Mouse (Mus musculus) bone marrow, adult 2 months (tissue): Measurements from ENCODE around the gene Acad12.

Experiments used
- CTCF ChIP-seq: fragments of 200-500 bp; IDR thresholded peaks from 2 replicates; pipeline ENCODE4 v1.5.1; 2011; ENCODE audit warnings: low read length, control low read depth; ENCODE audit not compliant: control insufficient read depth, insufficient read depth
- POLR2A ChIP-seq: fragments of 200-500 bp; IDR thresholded peaks from 2 replicates; pipeline ENCODE4 v1.6.1; 2011; ENCODE audit warnings: low read depth, mild to moderate bottlenecking, control low read depth, low read length, borderline replicate concordance; ENCODE audit not compliant: control insufficient read depth

- TF ChIP-seq CTCF = no peak
- TF ChIP-seq POLR2A = no peak
Observed at GRCm38 (mm10) chr5:121623241-121623640, 4.5 kb upstream of the Acad12 start.
